Mouse (Mus musculus) hindbrain, embryonic 16.5 days (tissue): ENCODE measurements around the gene Sprr3. TPM values are rescaled to one million over a fixed set of nuclear protein-coding genes. Genes with fewer than 3 reads are reported as not detected.
"Not testable (repeated sequence)": the region's sequence is repeated elsewhere in the genome, so short reads cannot be mapped to it uniquely, and the experiment has no call there.

Experiments used
- ATAC-seq: fragments of 200-750 bp; cut with Nextera tagmentation; 2 replicates; pipeline ENCODE4 v1.8.0; 2017; ENCODE audit warnings: moderate TSS enrichment, moderate library complexity
- H3K27ac ChIP-seq: fragments of 300-500 bp; sonication (generic); 2 replicates; pipeline ENCODE4 v1.5.1; 2014; ENCODE audit warnings: low read depth, mild to moderate bottlenecking, control low read depth, low read length, moderate library complexity
- H3K27me3 ChIP-seq: fragments of 300-500 bp; sonication (generic); replicated peaks from 2 replicates; pipeline ENCODE4 v1.6.1; 2014; ENCODE audit warnings: low read length; ENCODE audit not compliant: control insufficient read depth, insufficient read depth
- H3K36me3 ChIP-seq: fragments of 300-500 bp; sonication (generic); 2 replicates; pipeline ENCODE4 v1.6.1; 2014; ENCODE audit warnings: mild to moderate bottlenecking, low read length, moderate library complexity, mixed read lengths; ENCODE audit not compliant: control insufficient read depth, insufficient read depth
- H3K4me1 ChIP-seq: fragments of 300-500 bp; sonication (generic); 2 replicates; pipeline ENCODE4 v1.6.1; 2014; ENCODE audit warnings: low read depth, low read length; ENCODE audit not compliant: control insufficient read depth, insufficient read depth
- H3K4me2 ChIP-seq: fragments of 300-500 bp; sonication (generic); 2 replicates; pipeline ENCODE4 v1.6.1; 2014; ENCODE audit warnings: mild to moderate bottlenecking, low read length, control low read depth, moderate library complexity
- H3K4me3 ChIP-seq: fragments of 300-500 bp; sonication (generic); 2 replicates; pipeline ENCODE4 v1.5.1; 2014; ENCODE audit warnings: mild to moderate bottlenecking, low read length, control low read depth, moderate library complexity
- H3K9ac ChIP-seq: fragments of 300-500 bp; sonication (generic); 2 replicates; pipeline ENCODE4 v1.6.1; 2014; ENCODE audit warnings: low read depth, mild to moderate bottlenecking, control low read depth, low read length, moderate library complexity
- H3K9me3 ChIP-seq: fragments of 300-500 bp; sonication (generic); 2 replicates; pipeline ENCODE4 v1.6.1; 2014; ENCODE audit warnings: mild to moderate bottlenecking, low read length, moderate library complexity; ENCODE audit not compliant: control insufficient read depth
- WGBS: fragments of 180-500 bp; shearing (Covaris S2); extraction: QIAGEN DNeasy Blood & Tissue Kit; methylation state at CpG from one replicate; pipeline ENCODE4 v1.1.7; 2014; 5-methylcytosine and 5-hydroxymethylcytosine counted together
- polyA plus RNA-seq: library from polyadenylated mRNA; unstranded; fragments of >200 nt; fragmentation: Nextera tagmentation; extraction: Ambion mirVana; gene quantifications from 2 replicates; pipeline ENCODE4 v1.2.1, GENCODE M21; 2015

The Sprr3 gene
- not detected in 2 replicates for polyA plus RNA-seq

DNA sequence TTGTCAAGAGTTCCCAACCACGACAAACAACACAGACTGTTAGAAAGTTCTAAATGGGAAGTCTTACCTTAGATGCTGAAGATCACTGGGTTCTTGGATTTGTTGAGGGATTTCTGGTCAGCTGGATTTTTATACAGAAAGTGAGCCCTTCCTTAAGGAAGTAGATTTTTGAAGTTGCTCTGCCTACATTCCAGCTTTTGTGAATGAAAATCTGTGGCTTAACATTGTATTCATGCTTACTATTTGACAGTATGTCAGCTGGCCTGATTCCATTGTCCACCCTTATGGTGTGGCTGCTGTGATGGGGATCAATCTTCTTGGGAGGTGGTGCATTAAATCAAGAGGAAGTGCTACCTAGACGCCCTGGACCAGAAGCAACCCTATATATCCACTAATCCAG, at the start of gene Sprr3:
Sprr3 (minus strand) TSS at position 101 of the 400 bp plus-strand sequence.
- 72% methylated on average over 2 of the region's 2 CpGs for WGBS
- H3K9ac ChIP-seq, result no peak within 1 kb of the TSS
- no peak for ATAC-seq
- no peak within 1 kb of the TSS for H3K4me2 ChIP-seq
- H3K9me3 ChIP-seq, result no peaks in the 10 kb centered on the region
- no peaks in the 10 kb centered on the region for H3K4me1 ChIP-seq
- H3K36me3 ChIP-seq, result no peaks in the 10 kb centered on the region
- H3K27ac ChIP-seq, result no peak within 1 kb of the TSS
- no peak within 1 kb of the TSS for H3K4me3 ChIP-seq
- no peaks in the 10 kb centered on the region for H3K27me3 ChIP-seq

DNA sequence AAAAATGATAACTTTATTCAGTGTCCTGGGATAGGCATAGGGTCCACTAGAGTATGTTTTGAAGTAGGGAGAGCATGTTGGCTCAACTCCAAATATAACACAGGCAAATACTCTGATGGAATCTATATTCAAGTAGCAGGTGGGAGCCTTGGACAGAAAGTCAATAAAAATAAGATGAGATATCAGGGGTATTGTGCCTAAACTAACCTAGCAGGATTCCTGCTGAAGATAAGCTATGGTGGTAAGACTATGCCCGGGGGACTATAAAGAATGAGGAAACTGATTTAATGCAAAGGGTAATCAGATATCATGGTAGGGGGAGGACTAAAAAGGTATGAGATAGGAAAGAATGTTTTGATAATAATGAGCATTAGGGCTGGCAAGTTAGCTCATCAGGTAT, 49.7 kb upstream of the Sprr3 start:
- Histone ChIP-seq H3K4me3 (no peak overlapping the region), H3K9me3 (no peaks in the 10 kb centered on the region), H3K27ac (no peak overlapping the region), H3K4me1 (no peaks in the 10 kb centered on the region), H3K9ac (no peak overlapping the region), H3K4me2 (no peak overlapping the region), H3K27me3 (no peaks in the 10 kb centered on the region), H3K36me3 (no peaks in the 10 kb centered on the region)
- 82% methylated on average over 1 of the region's 1 CpGs for WGBS
- ATAC-seq, result no peak

DNA sequence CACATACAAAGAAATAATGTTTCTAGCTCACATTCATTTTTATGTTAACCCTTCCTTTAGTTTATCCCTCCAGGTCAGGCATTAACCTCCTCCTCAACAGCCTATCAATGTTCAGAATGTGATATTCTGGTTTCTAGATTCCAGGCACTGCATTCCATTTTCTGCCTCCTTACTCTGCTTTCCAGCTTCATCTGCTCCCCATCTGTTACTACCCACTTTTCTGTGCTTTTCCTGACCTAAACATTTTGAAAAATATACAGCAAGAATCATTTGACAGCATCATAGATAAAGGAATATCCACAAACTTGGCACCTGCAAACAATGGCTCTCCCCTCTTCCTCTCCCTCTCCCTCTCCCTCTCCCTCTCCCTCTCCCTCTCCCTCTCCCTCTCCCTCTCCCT, 45.0 kb upstream of the Sprr3 start:
- H3K4me1 ChIP-seq, result no peaks in the 10 kb centered on the region
- H3K9me3 ChIP-seq, result no peaks in the 10 kb centered on the region

DNA sequence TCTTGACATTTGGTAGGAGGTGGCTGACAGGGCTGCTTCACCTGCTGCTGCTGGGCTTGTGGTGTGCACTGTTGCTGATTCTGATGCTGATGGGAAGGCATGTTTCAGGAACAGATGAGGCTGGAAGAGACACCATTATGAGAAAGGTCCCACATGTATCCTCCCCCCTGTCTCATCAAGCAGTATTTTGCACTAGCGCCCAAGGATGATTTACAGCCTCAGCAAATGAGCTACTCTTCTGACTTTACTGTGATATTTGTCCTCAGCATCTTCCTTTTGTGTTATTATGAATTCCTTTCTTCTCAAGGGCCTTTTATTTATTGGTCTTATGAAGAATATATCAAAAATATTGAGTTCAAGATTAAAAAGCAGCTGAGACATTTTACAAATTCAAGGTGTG, 41.9 kb upstream of the Sprr3 start, which contains the start of gene Sprr4:
Sprr4 (minus strand) TSS at position 101 of the 400 bp plus-strand sequence.
- Histone ChIP-seq H3K4me3 (no peak within 1 kb of the TSS), H3K4me2 (no peak within 1 kb of the TSS), H3K9me3 (no peaks in the 10 kb centered on the region), H3K27ac (no peak within 1 kb of the TSS), H3K9ac (no peak within 1 kb of the TSS), H3K4me1 (no peaks in the 10 kb centered on the region), H3K27me3 (no peaks in the 10 kb centered on the region), H3K36me3 (no peaks in the 10 kb centered on the region)
- no peak for ATAC-seq
- 89% methylated on average over 1 of the region's 1 CpGs for WGBS

More for the DNA sequence above, 45.0 kb upstream of the Sprr3 start:
- Histone ChIP-seq H3K4me3 (no peak overlapping the region), H3K4me2 (no peak overlapping the region), H3K9ac (no peak overlapping the region), H3K27ac (no peak overlapping the region), H3K36me3 (no peaks in the 10 kb centered on the region), H3K27me3 (no peaks in the 10 kb centered on the region)
- ATAC-seq, result no peak

DNA sequence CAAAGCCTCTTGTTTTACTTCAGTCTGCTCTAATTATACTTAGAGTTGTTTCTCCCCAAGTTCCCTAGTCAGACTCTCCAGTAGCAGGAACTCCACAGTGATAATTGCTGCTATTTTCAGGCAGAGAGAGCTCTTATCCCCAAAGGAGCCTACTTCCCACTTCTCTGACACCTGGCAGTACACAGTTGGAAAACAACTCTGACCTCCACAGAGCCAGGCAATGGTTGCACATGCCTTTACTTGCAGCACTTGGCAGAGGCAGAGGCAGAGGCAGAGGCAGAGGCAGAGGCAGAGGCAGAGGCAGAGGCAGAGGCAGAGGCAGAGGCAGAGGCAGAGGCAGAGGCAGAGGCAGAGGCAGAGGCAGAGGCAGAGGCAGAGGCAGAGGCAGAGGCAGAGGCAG, 31.7 kb upstream of the Sprr3 start:
- not testable (repeated sequence) for H3K4me3 ChIP-seq, H3K4me1 ChIP-seq, H3K27me3 ChIP-seq, H3K9ac ChIP-seq, H3K27ac ChIP-seq, H3K4me2 ChIP-seq, H3K36me3 ChIP-seq, H3K9me3 ChIP-seq, ATAC-seq

DNA sequence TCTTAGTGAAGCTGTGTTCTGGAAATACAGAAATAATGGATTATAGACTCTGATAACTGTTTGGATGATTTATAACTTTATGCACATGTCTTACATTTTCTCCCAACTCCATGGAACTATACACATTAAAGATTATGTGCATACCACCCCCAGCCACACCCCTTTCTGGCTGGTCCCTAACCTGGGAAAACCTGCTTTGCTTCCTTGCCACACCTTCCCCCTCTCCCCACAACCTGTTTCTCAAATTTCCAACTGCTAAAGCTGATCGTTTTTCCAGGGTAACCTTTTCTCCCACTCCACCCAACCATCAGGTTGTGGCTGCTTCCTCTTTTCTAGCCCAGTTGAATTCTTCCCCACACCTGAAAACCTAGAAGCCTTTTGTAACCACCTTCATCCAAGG, 27.8 kb upstream of the Sprr3 start:
- H3K9ac ChIP-seq, result no peak overlapping the region
- H3K36me3 ChIP-seq, result no peaks in the 10 kb centered on the region
- no peaks in the 10 kb centered on the region for H3K4me1 ChIP-seq
- no peak overlapping the region for H3K4me3 ChIP-seq
- no peak overlapping the region for H3K4me2 ChIP-seq
- H3K27ac ChIP-seq, result no peak overlapping the region
- ATAC-seq, result no peak
- H3K9me3 ChIP-seq, result no peaks in the 10 kb centered on the region
- WGBS, result 64% methylated on average over 1 of the region's 1 CpGs
- H3K27me3 ChIP-seq, result no peaks in the 10 kb centered on the region

DNA sequence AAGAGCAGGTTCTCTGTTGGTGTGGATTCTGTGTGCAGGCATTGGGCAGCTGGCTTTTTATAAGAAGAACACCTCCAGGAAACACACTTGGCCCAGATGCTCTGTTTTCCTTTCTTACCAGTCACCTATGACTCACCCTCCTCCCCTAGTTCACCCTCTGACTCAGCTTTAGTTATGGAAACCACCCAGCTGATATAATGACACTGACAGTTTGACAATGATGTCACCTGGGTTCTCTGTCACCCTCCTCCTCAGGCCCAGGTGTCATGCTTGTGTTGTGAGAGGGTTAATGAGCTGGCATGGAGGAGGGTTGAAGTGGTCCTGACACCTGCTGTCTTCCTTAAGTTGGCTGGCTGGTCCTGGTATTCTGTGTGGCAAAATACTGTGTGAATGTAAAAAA, 27.3 kb upstream of the Sprr3 start, which contains the start of gene Sprr1a:
Sprr1a (minus strand) TSS at position 33 of the 400 bp plus-strand sequence.
- Histone ChIP-seq H3K4me2 (no peak within 1 kb of the TSS), H3K36me3 (no peaks in the 10 kb centered on the region), H3K9ac (no peak within 1 kb of the TSS), H3K27ac (no peak within 1 kb of the TSS), H3K27me3 (no peaks in the 10 kb centered on the region), H3K4me3 (no peak within 1 kb of the TSS), H3K4me1 (no peaks in the 10 kb centered on the region), H3K9me3 (no peaks in the 10 kb centered on the region)
- no peak for ATAC-seq

DNA sequence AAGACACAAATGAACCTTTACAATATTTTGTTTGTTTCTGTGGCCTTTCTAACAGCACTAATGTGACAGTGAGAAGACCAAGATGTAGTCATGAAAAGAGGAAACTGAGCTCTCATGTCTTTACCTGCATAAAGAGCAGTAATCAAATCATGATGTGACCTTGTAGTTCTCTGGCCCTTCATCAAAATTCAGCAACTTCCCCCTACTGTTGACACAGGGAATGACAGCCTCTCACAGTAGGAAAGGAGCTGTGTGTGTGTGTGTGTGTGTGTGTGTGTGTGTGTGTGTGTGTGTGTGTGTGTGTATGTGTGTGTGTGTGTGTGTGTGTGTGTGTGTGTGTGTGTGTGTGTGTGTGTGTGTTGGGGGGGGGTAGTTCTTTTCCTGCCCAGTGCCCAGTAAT, 22.7 kb upstream of the Sprr3 start:
- H3K36me3 ChIP-seq, ATAC-seq, H3K9me3 ChIP-seq, H3K9ac ChIP-seq, H3K27me3 ChIP-seq, H3K4me3 ChIP-seq, H3K27ac ChIP-seq, H3K4me1 ChIP-seq, H3K4me2 ChIP-seq: not testable (repeated sequence)

DNA sequence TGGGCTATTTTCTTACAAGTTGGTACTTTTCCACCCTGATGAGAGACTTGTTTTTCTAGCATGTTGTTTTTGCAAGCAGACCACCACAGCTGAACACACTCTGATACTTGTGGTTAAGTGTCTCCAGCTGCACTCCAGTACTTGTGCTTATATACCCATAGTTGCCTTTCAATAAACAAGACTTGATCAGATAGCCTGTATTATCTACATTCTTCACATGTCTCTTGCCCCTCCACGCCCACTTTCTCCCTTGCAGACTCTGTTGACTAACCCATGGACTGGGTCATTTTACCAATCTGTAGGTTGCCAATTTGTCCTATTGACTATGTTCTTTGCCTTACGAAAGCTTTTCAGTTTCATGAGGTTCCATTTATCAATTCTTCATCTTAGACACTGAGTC, 11.6 kb upstream of the Sprr3 start:
- Histone ChIP-seq H3K27me3 (no peaks in the 10 kb centered on the region), H3K36me3 (no peaks in the 10 kb centered on the region), H3K9me3 (no peaks in the 10 kb centered on the region), H3K27ac (no peak overlapping the region), H3K4me1 (no peaks in the 10 kb centered on the region), H3K4me3 (no peak overlapping the region), H3K4me2 (no peak overlapping the region), H3K9ac (no peak overlapping the region)
- WGBS, result 93% methylated on average over 2 of the region's 2 CpGs
- no peak for ATAC-seq

DNA sequence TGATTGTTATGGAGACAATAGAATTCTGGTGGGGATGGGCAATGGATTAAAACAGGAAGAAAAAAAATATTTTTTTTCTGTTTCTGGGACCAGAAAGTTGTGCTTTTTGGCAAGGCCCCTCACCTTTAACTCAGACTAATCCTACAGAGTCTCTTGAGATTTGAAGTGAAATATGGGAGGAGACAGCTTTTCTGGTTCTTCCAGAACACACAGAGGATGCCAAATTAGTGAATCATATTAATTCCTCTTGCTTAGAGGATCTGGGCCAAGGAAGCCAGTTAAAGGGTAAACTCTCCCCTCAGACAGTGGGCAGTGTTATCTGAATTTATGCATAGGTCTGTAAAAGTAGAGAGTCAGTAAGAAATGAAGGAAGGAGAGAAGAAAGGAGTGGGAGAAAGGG, 8.9 kb upstream of the Sprr3 start:
- Histone ChIP-seq H3K4me2 (no peak overlapping the region), H3K4me1 (no peaks in the 10 kb centered on the region), H3K9me3 (no peaks in the 10 kb centered on the region), H3K36me3 (no peaks in the 10 kb centered on the region), H3K27me3 (no peaks in the 10 kb centered on the region), H3K27ac (no peak overlapping the region), H3K9ac (no peak overlapping the region), H3K4me3 (no peak overlapping the region)
- ATAC-seq, result no peak
